Mouse (Mus musculus): Measurements from ENCODE around the gene Prkg1.
A peak's percentile ranks its signal among the peaks of the same experiment; 100 is the strongest.

Prkg1 gene

GRCm38 (mm10) chr19:30553740-30554139, 1211.1 kb downstream of the Prkg1 start:
- no peak for DNase-seq

- DNase-seq: no peak
Measured at GRCm38 (mm10) chr19:30552260-30552659, 1212.6 kb downstream of the Prkg1 start.

- peak in 1 of 2 experiments; percentile 8 for DNase-seq
Measured at GRCm38 (mm10) chr19:30549854-30550647, 1214.8 kb downstream of the Prkg1 start.

- DNase-seq: peak in 1 of 2 experiments; percentile 8
Measured at GRCm38 (mm10) chr19:30549044-30549853, 1215.6 kb downstream of the Prkg1 start, which contains the start of gene Dkk1. Gene Dkk1 (minus strand): TSS chr19:30549665.

- DNase-seq: peak; percentile 13 to 14
Measured at GRCm38 (mm10) chr19:30548411-30549043, 1216.3 kb downstream of the Prkg1 start.

- DNase-seq: peak; percentile 7 to 16
Measured at GRCm38 (mm10) chr19:30539365-30539941, 1225.4 kb downstream of the Prkg1 start.

GRCm38 (mm10) chr19:30516771-30517170, 1248.1 kb downstream of the Prkg1 start:
- no peak for DNase-seq
